Mouse (Mus musculus): Measurements from ENCODE around the gene Hoxb5. TPM values are rescaled to one million over a fixed set of nuclear protein-coding genes. Genes with fewer than 3 reads are reported as not detected.

Hoxb5 gene
- total RNA-seq, 1 experiment from 2014 or later = not detected

- ATAC-seq (ENCODE audit: extremely low read depth, insufficient number of reproducible peaks, low FRiP score, poor library complexity, severe bottlenecking) = no peak
Observed at GRCm38 (mm10) chr11:96345893-96346806, 43.0 kb downstream of the Hoxb5 start.

DNA sequence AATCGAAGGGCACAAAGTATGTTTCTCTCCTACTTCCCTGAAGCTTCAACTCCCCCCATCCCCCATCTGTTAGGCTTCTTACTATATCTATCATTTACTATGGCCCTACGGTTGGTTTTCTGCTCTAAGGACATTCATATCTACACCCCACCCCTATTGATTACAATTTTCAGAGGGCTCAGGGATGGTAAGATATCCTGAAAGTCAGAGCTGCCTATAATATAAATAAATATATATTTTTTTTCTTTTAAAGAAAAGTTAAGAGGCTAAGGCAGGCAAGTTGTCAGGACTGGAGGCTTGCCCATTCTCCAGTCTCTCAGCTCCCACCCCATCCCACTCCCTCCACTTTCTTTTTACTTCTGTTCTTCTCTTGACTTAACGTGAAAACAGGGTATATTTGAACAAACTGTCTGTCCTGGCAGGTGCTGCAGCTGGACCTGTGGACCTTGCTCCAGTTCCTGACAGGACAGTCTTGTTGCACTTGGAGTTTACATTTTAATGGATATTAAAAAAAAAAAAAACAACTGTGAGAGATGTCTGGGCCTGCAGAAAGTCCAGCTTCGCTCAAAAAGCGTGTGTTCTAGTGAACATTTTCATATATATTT, 43.9 kb downstream of the Hoxb5 start:
- no peak for ATAC-seq (ENCODE audit: extremely low read depth, insufficient number of reproducible peaks, low FRiP score, poor library complexity, severe bottlenecking)

DNA sequence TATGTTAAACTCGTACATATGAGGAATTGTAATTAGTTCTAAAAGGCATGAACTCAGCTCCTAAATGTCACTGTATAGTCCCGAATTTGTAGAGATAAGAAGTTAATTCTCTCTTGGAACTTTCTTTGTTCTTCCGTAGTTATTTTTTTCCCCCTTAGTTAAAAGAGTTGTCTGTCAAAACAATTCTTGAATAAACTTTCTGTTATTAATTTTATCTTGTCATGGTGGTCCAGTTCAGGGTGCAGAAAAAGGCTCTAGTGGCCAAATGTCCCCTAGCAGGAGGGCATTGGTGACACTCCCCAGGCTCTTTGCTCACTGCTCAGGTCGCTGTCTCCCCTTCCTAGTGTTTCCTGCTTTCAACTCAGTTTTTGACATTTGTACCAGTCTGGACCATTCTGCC, 44.6 kb downstream of the Hoxb5 start:
- ATAC-seq (ENCODE audit: extremely low read depth, insufficient number of reproducible peaks, low FRiP score, poor library complexity, severe bottlenecking) = no peak

- ATAC-seq (ENCODE audit: extremely low read depth, insufficient number of reproducible peaks, low FRiP score, poor library complexity, severe bottlenecking) = no peak
Observed at GRCm38 (mm10) chr11:96348141-96348928, 45.2 kb downstream of the Hoxb5 start.

DNA sequence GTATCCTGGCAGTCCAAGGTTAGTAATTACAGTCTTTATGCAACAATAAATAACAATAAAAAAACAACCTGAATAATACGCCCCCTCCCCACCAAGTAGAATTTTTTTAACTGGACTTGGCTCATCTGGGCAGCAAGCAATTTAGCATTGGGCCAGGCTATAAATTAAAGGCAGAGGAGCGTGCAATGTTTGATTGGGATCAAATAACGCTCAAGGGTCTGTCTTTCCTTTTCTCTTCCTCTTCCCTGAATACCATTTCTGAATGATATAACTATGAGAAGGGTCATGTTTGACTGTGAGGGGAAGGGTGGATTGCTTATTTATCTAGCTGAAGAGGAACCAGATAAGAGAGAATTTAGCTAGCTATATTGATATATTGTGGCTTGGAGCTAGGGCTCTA, 45.9 kb downstream of the Hoxb5 start:
- no peak for ATAC-seq (ENCODE audit: extremely low read depth, insufficient number of reproducible peaks, low FRiP score, poor library complexity, severe bottlenecking)

DNA sequence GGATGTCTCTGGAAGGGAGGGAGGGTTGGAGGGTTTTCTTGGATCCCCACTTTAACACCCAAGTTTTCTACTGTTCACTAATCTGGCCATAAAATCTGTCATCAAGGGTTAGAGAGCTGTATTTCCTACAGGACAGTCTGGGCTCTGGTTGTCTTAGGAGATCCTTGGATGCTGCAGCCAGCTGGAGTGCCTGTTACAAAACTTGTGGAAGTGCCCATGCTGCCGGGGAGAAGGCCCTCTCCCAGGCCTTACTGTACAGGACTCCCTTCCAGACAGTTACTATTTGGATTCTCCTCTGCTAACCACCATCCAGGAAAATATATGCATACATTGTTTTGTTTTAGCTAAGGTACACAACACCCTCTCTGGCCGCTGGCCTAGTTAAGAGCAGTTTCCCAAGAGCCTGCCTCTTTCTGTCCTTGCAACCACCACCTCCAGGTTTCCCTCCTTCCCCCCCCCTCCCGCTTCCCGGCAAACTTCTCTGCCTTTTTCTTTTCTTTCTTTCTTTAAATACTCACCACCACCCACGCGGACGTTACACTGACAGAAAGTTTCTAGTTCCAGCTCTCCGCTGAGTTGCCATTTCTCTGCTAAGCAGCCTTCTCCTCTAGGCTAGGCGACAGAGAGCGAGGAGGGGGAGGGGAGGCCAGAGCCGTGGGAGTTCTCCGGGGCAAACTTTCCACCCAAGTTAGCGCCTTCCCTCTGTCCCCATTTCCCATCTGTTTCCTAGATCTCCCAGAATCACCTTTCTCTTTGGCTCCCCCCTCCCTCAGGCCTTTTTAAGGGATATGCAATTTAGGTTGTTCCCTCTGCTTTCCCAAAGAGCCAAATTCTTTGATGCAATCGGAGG, 46.6 kb downstream of the Hoxb5 start:
- no peak for ATAC-seq (ENCODE audit: extremely low read depth, insufficient number of reproducible peaks, low FRiP score, poor library complexity, severe bottlenecking)

DNA sequence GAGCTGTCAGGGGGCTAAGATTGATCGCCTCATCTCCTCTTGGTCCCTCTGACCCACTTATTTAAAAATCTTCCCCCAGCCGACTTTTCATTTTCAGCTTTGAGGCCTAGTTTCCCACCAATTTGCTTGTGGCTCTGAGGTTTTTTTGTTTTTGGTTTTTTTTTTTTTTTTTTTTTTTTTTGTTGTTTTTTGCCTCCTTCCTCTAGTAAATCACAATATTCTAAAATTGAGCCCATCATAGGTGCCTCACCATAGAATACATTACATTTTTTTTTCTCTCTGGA, 47.1 kb downstream of the Hoxb5 start, which contains the start of gene Hoxb2:
Gene Hoxb2, plus strand, starts transcription at position 185 of the 284 bp plus-strand sequence.
- no peak for ATAC-seq (ENCODE audit: extremely low read depth, insufficient number of reproducible peaks, low FRiP score, poor library complexity, severe bottlenecking)

DNA sequence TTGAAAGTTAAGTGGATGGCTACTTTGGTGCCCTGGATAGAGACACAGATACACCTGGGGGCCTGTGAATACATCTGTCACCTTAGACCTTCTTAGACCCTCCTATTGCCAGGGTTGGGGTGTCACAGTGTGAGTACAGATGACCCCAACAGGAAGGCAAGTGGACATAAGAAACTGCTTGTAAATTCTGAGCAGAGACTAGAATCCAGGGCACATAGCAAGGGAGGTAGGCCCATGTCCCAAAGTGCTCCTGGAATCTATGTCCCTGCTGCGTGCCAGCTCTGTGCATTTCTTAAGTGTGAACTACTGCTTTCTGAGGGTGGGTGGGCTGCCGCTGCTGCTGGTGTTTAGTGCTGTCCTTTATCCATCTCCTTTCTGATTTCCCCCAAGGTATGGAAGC, 47.7 kb downstream of the Hoxb5 start:
- ATAC-seq (ENCODE audit: extremely low read depth, insufficient number of reproducible peaks, low FRiP score, poor library complexity, severe bottlenecking) = no peak

DNA sequence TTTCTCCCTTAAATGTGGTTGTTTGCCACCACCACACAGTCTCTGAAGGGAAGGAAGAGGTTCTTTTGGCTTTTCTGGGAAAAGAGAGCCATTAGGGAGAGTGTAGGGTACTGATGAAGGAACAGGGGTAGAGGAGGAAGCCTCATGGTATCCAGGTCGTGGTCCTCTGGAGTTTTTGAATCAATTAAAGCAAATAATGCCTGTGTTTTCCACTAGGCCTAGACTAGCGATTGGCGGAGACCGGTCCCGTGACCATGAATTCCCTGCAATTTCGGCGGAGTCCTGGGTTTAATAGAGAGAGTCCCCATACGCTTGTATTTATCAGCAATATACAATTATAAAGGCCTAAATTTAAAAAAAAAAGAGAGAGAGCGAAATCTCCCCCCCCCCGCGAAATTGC, 48.2 kb downstream of the Hoxb5 start:
- no peak for ATAC-seq (ENCODE audit: extremely low read depth, insufficient number of reproducible peaks, low FRiP score, poor library complexity, severe bottlenecking)

- no peak for ATAC-seq (ENCODE audit: extremely low read depth, insufficient number of reproducible peaks, low FRiP score, poor library complexity, severe bottlenecking)
Observed at GRCm38 (mm10) chr11:96351831-96352230, 48.7 kb downstream of the Hoxb5 start.

DNA sequence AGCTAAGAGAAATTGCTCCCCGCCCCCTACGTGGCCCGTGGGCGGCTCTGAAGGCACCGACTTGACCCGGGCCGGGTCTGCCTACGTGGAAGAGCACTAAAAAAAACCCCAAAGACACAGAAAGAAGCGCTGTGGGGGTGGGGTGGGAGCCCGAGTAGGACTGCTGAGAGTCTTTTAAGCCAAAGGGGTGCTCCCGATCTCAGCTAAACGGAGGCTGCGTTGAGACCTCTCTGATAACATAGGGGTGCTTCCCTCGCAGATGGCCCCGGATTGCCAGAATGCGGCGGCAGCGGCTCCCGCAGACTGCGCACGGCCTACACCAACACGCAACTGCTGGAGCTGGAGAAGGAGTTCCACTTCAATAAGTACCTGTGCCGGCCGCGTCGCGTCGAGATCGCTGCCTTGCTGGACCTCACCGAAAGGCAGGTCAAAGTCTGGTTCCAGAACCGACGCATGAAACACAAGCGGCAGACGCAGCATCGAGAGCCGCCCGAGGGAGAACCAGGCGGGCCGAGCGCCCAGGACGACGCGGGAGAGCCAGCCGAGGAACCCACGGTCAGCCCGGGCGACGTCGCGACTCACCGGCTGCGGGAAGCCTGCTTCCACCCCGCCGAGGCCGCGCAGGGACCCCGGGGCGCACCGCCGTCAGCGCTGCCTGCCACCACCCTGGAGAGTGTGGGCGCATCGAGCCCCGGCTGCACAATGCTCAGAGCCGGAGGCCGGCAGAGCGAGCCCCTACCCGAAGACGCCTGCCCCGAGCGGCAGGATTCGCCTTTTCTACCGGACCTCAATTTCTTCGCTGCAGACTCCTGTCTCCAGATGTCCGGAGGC, 49.8 kb downstream of the Hoxb5 start:
- ATAC-seq (ENCODE audit: extremely low read depth, insufficient number of reproducible peaks, low FRiP score, poor library complexity, severe bottlenecking) = 0 out of 2 replicates have a peak, but pooled peaks have one; percentile 16

GRCm38 (mm10) chr11:96353522-96353841, 50.3 kb downstream of the Hoxb5 start:
- no peak for ATAC-seq (ENCODE audit: extremely low read depth, insufficient number of reproducible peaks, low FRiP score, poor library complexity, severe bottlenecking)

DNA sequence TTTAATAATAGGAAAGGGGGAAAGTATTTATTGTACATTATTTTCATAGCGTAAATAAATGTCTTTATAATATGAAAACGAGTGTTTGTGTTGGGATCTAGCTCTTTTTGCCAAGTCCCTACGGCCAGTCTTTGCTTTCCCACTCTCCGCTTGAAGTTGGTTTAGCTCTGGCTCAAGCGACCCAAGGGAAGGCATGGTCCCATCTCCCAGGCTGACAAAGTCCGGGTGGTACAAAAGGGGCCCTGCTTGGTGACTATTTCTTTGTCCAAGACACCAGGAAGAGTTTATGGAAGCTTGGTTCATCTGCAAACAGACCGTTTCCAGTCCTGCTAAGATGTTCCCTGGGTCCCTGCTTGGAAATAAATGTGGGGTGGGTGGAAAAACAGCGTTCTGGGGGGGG, 50.8 kb downstream of the Hoxb5 start:
- ATAC-seq (ENCODE audit: extremely low read depth, insufficient number of reproducible peaks, low FRiP score, poor library complexity, severe bottlenecking) = no peak

- no peak for ATAC-seq (ENCODE audit: extremely low read depth, insufficient number of reproducible peaks, low FRiP score, poor library complexity, severe bottlenecking)
Observed at GRCm38 (mm10) chr11:96354376-96354775, 51.2 kb downstream of the Hoxb5 start.

DNA sequence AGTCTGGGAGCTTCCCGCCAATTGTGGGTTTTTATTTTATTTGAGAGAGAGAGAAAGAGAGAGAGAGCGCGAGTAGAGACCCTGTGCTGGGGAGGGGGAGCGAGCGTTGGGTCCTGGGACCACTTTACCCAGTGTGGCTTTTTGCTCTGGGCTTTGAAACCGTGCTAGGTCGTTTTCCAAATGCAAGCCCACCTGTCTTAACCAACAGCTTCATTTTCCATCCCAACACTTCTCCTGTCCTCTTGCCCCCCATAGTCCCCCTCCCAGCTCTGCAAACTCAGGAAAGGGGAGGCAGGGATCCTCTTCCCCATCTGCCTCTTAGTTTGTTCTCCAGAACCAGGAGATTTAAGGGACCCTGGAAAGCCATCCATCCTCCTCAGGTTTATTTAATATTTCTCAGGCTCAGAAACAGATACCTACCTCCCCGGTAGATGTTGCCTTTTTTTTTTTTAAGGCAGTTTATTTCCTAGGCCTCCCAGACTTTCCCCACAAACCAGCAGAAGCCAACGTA, 51.7 kb downstream of the Hoxb5 start:
- no peak for ATAC-seq (ENCODE audit: extremely low read depth, insufficient number of reproducible peaks, low FRiP score, poor library complexity, severe bottlenecking)
